Mouse (Mus musculus) heart, adult 2 months (tissue): ENCODE results near the gene Fam155a.

Experiments used
- CTCF ChIP-seq: fragments of 200-600 bp; IDR thresholded peaks from 2 replicates; pipeline ENCODE4 v1.8.1; 2022; ENCODE audit warnings: antibody characterized with exemption, mild to moderate bottlenecking, moderate library complexity
- EP300 ChIP-seq: fragments of 200-500 bp; IDR thresholded peaks from 2 replicates; pipeline ENCODE4 v1.6.1; 2011; ENCODE audit warnings: low read depth, low read length, control low read depth; ENCODE audit not compliant: insufficient read depth
- POLR2A ChIP-seq: fragments of 200-500 bp; IDR thresholded peaks from 2 replicates; pipeline ENCODE4 v1.6.1; 2011; ENCODE audit warnings: mild to moderate bottlenecking, low read depth, low read length, control low read depth; ENCODE audit not compliant: insufficient read depth

GRCm38 (mm10) chr8:9204345-9205067 lies 566.5 kb downstream of the Fam155a start:
- TF ChIP-seq CTCF (no peak), EP300 (no peak), POLR2A (no peak)
